Mouse (Mus musculus) right cerebral cortex, postnatal 10 days (tissue): ENCODE data around the gene 6030408B16Rik.

Experiments
- DNase-seq, 2 experiments: peaks; one replicate each; pipeline ENCODE4 v3.0.0; 2021; ENCODE audit warnings: low spot score in 2 of 2

The 6030408B16Rik gene

DNA sequence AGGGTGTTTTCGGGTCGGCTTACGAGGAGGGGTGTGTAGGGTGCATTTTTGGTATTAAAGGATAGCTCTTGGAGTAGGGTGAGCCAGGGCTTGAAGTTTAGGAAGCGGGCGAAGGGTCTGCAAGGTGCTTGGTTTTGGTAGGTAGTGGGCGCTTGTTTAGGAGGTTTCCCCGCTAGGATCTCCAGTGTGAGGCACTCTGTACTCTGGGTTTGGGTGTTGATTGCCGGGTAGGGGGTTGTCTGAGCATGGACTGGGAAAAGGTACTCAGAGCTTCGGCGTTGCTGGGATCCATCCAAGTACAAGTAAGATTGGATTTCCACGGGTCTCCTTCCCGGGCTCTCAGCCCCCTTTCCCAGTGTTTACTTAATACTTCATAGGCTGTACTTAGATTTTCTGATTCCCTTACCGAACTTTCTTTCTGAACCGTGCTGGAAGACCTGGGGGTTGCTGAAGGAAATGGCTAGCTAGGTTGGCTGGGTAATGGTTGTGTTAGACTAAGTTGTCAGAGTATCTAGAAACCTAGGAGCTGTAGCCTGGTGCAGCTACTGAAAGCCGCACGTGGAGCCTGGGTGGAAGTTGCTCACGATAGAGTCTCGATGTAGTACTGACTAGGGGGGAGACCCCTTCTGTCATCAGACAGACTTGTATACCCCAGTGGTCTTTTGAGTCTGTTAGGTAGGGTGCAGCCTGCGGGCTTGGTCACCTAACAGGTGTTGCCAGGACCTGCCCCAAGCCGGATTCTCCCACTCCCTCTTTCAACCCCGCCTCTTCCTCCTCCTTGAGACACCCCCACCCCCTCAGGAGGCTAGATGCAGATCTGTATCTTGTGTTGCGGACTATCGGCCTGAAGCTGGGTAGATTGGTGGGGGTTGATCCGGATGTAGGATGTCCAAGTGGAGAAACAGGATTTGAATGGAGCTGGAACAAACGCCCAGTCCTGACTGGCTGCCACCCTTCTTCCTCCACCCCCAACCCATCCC is 25.7 kb upstream of the 6030408B16Rik start:
- no peak for DNase-seq

DNA sequence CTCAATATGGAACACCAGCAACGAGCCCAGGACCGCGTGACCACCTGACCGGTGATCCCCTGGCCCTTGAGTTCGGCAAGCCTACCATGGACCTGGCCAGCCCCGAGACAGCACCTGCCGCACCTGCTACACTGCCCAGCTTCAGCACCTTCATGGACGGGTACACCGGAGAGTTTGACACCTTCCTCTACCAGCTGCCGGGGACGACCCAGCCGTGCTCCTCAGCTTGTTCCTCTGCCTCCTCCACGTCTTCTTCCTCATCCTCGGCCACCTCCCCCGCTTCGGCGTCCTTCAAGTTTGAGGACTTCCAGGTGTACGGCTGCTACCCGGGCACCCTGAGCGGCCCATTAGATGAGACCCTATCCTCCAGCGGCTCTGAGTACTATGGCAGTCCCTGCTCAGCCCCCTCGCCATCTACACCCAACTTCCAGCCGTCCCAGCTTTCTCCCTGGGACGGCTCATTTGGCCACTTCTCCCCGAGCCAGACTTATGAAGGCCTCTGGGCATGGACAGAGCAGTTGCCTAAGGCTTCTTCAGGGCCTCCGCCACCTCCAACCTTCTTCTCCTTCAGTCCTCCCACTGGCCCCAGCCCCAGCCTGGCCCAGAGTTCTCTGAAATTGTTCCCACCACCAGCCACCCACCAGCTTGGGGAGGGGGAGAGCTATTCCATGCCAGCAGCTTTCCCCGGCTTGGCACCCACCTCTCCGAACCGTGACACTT is 22.8 kb upstream of the 6030408B16Rik start:
- no peak for DNase-seq

DNA sequence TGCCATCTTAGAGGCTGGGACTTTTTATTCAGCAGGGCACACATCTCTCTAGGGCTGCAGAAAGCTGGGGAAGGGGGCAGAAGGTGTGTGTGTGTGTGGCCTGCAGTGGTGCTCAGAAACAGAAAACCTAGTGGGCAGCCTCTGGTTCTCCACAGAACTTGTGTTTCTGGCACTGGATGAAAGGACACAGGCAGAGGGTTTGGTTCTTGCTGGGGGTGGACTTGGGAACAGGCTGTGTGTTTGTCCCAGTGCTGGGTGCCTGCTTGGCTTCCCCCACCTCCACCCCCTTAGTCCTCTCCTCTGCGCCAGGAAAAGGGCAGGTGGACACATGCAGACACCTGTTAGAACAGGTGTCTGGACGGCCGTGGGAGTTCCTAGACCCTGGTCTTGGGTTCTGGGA is 21.9 kb upstream of the 6030408B16Rik start:
- DNase-seq, result no peak

DNA sequence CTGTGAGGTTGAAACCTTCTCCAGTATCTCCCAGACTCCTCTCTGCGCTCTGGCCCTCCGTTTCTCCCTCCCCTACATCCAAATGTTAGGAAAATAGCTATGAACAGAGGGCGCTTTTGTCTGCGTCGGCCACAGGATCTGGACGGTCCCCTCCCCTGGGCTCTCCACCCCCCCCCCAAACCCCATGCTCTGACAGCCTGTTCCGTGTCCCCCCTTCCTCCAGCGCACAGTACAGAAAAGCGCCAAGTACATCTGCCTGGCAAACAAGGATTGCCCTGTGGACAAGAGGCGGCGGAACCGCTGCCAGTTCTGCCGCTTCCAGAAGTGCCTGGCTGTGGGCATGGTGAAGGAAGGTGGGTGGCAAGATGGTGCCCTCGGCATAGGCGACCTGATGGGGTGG is 21.5 kb upstream of the 6030408B16Rik start:
- peak in 1 of 2 experiments; percentile 62 for DNase-seq

DNA sequence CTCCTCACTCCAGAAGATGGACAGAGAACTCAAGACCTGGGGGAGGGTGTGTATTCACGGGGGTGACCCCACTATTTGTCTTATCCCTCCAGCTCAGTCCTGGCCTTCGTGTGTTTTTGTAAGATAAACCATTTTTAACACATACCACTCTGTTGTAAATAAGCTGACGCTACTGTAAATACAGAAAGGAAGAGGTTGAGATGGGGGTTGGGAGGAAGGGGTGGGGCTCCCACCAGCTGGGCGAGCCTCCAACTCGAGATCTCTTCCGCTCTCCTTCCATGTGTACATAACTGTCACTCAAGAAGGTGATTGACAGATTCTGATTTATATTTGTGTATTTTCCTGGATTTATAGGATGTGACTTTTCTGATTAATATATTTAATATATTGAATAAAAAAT is 18.6 kb upstream of the 6030408B16Rik start:
- no peak for DNase-seq

DNA sequence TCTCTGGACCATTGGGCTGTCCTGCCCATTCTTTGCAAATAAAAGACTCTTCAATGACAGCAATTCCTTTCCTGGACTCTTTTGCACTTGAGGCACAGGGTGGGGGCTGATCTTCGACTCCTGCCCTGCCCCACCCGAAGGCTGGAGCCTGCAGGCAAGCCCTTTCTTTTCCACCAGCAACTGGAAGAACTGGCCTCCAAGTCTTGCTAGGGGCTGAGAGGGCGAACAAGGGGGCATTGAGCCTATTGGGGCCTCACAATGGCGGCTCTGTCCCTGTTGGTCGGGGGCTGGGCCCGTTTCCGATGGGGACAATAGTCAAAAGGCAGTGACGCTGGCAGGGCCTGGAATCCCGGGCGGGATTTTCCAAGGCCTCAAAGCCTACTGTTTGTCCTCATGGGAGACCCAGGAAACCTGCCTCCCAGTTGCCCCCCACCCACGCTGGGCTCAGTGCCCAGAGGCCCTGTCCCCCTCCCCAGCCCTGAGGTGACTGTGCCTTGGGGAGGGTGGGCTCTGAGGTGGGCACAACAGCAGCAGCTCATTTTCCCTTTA is 15.6 kb upstream of the 6030408B16Rik start:
- DNase-seq, result peak; percentile 78

DNA sequence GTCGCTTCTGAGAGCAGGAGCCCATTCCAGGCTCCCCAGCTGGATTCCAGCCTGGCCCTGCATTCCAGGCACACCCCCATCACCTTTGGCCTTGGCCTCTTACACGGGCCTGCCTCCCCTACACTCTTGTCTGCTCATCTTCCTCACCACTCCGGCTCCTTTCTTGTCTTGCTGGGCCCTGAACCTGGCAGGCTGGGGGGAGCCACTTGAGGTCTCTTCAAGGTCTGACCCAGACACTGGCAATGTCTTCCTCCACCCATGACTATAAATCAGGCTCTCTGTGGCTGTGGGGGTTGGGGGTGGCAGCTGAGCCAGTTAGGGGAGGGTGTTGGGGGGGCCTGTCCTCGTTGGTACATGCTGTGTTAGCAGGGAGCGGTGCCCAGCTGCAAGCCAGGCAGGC is 14.4 kb upstream of the 6030408B16Rik start:
- DNase-seq, result no peak

DNA sequence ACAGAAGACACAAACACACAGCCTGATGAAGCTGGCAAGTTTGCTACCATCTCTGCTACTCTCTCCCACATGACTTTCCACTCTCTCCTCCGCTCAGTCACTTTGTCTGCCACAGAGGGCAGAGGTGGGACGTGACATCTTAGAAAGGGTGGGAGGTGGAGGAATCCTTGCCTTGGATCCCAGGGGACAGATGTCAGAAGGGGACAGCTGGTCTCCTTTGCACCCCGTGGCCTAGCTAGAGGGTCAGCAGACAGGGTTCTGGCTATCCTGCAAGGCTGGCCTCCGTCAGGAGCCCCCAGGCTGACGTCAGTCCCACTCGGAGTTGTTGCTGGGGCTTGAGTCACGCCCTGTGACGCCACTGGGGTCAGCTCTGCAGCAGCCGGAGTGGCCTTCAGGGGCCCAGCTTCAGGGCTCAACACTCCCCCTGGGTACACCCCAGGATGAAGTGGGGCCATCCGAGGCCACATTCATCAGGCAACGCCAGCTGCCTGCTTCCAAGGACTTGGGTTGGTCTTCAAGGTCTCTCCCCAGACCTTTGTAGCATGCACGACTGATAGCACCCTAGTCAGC is 13.5 kb upstream of the 6030408B16Rik start:
- DNase-seq, result no peak

DNA sequence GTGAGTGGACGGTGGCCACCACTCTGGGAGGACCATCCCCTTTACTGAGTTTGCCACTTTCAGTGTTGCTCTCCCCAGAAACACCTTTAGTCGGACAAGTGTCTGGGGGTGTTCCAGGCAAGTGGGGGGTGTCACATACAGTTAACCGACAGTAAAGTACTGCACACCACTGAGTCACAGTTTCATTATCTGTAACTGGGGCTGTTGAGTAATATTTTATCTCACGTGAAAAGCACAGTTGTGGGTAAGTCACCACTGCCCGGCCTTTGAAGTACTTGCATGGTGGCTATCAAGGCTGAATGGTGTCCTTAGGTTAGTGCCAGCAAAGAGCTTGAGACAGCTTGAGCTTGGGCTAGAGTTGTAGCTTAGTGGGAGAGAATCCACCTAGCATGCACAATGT is 10.5 kb upstream of the 6030408B16Rik start:
- no peak for DNase-seq

DNA sequence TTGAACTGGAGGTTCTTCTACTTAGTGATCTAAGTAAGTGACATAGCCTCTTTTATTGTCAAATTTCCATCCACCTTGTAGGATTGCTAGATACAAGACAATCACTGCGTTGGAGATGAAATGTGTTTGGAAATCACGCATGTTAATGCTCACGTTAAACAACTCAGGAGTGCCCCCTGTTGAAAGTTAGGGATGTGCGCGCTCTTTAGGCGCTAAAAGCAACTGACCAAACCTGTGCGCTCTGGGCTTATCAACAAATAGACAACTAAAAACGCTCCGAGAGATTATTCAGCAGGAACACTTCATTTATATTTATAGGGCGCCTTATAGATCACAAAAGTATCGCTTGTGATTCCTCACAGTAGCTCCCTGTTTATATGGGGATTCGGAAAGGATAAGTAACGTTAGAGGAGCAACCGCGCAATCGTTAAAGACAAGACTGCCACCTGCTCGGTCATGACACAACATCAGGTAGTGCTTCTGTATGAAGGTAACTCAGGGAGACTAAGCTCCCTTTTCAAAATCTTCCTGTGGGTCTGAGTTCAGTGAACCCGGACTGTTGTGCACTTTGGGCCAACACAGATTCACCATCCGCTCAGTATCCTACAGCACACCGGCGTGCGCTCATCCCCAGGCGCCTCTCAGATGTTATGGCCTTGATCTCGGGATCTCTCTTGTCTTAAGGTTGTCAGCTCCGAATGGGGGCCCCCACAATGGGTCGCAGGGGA is 9.7 kb upstream of the 6030408B16Rik start:
- DNase-seq, result peak in 1 of 2 experiments; percentile 74

DNA sequence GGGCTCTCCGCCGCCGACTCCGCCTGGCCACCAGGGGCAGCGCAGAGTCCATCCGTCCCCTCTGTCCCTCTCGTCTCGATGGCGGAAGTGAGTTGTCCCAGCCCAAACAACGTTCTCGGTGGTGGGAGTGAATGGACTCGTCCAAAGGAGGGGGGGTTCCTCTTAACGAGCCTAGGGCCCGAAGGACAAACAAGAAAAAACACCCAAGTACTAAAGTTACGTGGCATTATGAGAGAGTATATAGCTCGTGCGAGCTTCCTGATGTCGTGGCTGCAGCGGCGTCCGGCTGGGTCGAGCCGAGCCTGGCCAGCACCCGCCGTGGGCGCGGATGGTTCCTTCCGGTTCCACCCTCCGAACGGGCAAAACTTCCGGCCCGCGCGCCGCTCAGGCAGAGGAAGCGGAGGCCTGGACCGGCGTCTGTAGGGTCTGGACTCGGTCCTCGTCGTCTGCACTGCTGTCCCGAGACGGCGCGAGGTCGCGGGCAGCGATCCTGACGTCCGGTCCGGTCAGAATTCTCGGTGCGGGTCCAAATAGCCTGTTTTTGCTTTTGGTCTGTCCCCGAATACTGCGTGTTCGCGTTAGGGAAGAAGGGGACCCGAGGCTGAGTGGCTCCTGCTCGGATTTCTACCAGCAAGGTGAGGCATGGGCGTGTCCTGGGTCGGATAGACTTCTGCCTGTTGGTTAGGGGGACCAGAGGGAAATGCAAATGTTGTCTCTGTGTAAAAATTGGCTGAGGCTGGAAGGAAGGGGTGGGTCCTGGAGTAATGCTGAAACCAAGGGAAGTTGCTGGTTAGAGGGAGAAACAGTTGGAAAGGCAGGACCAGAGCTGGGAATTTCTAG is 8.9 kb upstream of the 6030408B16Rik start, which contains the start of gene Atg101:
Atg101 (plus strand) TSS at position 362 of the 840 bp plus-strand sequence.
- DNase-seq, result peak; percentile 94 to 95

DNA sequence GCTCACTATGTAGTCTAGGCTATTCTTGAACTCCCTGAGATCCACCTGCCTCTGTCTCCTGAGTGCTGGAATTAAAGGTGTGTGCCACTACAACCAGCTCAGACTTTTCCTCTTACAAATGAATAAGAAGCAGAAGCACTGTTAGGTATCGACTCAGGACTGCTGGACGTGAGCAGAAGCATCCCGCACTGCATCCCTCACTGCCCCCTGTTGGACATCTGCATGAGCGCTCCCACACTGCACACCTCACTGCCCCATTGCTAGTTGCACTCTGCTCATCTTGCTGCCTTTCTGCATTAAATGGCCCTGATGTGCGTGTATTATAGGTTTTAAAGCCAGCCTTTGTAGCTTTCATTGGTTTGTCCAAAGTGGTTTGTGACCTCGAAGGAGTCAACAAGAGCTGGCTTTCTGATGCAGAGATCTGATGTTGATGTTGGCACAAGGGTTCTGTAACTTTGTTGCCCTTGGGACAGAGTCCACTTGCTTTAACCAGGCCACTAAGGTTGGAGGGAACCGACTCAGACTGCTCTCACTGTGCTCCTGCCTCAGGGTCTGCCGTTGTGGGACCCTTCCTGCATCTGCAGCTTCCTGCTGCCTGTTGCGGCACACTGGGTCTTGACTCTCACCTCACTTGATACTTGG is 6.8 kb upstream of the 6030408B16Rik start:
- DNase-seq, result no peak

DNA sequence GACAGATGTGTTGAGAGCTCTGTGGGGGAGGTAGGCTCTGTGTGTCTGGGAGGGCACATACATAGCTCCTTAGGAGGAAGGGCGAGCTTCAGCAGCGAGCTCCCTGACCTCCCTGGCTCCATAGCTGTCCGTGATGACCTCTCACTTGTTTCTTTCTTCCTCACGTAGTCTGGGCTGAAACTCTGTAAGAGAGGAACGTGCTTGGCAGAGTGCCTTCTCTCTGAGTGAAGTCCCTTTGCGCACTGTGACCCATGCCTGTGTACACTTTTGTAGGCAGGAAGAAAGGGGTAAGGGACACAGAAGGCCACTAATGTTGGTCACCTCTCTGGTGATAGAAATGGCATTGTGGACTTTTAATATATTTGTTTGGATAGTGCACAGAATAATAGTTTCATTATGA is 5.7 kb upstream of the 6030408B16Rik start:
- DNase-seq, result no peak

DNA sequence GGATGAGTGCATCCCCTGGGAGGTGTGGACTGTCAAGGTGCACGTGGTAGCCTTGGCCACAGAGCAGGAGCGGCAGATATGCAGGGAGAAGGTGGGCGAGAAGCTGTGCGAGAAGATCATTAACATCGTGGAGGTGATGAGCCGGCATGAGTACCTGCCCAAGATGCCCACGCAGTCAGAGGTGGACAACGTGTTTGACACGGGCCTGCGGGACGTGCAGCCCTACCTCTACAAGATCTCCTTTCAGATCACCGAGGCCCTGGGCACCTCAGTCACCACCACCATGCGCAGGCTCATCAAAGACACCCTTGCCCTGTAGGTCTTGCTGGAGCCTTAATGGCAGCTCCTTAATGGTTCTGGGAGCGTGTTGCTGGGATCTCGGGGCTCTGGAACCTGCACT is 2.7 kb upstream of the 6030408B16Rik start:
- no peak for DNase-seq

DNA sequence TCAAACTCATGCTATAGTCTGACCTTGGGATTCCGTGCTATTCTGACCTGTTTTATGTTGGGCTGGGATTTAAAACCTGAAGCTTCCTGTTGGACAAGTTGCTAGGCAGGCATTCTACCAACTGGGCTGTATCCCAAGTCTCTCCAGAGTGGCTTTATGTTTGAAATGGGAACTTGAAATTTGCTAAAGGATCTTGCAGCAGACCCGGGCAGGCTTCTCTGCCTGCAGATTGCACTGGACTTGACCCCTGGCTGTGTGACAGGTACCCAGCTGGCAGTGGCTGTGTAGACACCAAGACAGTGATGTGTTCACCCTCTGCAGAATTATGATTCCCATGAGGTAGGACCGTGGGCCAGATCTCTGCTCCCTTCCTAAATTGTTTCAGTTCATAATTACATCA is 1.0 kb upstream of the 6030408B16Rik start:
- no peak for DNase-seq

DNA sequence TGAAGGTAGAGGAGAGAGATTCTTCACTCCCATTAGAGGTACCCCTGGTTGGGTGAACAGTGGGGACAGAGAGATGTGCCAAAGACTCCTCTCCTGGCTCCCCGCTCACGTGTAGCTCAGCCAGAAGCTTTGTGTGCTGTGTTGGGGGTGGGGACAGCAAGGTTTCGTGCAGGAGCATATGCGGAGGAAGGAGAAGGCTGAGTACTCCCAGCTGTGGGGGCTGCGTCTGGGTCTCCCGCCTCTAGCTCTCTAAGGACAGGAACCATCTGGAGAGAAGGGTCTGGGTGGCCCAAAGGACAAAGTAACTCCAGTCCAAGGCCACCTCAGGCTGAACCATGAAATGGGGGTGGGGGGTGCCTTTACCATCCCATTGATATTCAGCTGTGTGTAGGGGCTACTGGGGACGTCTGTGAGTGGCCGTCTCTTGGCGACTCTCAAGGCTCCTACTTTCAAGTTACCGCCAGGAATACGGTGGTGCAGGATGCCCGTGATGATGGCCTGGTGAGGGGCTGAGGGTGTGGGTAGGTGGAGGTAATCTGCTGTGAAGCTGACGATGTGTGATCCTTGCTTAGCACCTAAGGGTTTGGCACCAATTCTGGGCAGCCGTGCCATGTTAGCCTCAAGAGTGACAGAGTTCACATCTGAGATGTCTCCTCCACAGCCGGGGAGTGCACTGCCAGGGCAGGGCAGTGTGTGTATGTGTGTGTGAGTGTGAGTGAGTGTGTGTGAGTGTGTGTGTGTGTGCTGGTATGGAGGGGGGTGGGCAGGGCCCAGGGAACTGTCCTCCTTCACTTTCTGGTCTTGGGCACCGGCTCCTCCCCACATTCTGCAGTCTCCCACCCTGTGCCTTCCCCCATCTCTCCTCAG is 1.2 kb downstream of the 6030408B16Rik start:
- no peak for DNase-seq

DNA sequence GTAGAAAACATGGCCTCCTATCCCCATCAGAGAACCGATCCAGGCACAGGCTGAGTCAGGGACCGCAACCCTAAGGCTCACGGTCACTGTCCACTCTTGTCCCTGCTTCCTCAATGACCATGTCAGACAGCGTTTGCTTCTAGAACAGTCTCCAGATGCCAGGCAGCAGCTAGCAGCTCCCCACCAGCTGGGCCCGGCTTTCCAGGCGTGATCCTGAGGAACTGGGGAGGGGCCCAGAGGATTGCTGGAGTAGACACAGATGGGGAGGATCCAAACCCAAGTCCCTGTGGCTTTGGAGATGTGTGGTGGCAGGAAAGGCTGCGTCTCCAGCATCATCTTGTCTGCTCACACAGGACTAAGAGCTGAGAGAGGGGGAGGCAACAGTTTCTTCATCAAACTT is 2.1 kb downstream of the 6030408B16Rik start:
- DNase-seq, result no peak

DNA sequence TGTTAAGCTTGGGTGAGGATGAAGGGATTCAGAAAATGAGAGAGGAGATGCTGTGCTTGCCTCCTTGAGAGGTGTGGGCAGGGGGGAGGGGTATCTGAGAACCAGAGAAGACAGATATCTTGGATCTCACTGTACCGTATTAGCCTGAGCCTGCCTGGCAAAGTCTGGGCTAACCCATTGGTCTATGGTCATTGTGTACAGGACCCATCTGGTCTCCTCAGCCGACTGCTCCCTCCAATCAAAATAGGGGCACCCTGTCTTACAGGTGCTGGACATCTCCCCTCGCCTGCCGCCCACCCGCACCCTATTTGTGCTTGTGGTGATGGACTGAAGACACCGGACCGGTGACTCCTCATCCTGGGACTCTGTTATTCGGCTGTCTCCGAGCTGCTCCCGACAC is 2.6 kb downstream of the 6030408B16Rik start:
- no peak for DNase-seq

DNA sequence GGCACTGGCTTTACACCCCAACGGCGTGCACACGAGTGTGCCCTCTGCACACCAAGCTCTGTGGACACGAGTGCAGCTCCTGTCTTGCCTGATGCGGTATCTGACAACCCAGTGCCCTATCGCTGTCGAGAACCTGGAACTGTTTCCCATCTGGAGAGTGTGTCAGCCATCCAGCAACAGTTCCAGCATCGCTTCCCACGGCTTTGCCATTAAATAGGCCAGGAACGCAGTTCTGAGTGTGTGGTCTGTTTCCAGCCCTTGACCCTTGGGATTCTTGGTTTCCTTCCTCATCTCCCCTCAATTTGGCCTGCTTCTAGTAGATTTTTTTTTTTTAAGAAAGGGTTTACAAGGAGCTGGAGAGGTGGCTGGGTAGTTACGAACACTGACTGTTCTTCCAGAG is 3.1 kb downstream of the 6030408B16Rik start:
- DNase-seq, result no peak
